Mouse (Mus musculus): ENCODE results near the gene 1700029H14Rik. TPM values are rescaled to one million over a fixed set of nuclear protein-coding genes. Genes with fewer than 3 reads are reported as not detected.

1700029H14Rik gene
- total RNA-seq, 4 experiments from 2014 or later = not detected

DNA sequence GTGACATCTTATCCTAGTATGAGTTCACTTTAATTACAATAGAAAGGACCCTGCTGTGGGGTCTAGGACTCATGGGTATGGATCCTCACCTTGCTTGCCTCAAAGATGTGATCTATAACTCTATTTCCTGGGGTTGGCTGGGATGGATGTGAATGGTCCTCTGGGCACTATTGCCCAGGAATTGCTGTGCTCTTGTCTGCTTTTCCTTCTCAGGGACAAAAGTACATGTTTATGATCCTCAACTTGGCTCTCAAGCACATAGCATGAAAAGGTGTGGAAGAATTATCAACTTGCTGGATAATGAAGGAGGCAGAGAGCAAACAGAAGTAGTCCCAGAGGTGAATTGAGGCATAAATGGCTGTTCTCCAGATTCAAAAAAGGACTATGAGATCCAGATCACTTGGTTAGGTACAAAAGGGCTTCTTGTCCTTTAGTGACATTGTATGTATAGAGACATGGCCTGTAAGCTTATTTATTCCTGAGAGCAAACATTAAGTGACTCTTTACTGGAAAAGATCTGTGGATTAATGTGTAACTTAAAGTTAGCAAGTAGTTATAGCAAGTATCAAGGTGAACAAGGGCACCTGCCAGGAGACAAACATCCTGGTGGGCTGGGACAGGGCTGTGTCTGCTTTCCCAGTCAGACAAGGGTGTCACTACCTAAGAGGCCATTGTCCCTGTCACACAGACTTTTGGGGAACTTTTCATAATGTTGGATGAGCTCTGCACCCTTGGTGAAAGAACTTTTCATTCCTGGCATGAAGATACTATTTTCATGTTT lies 57.2 kb downstream of the 1700029H14Rik start:
- DNase-seq (ENCODE audit: low spot score) = no peak

DNA sequence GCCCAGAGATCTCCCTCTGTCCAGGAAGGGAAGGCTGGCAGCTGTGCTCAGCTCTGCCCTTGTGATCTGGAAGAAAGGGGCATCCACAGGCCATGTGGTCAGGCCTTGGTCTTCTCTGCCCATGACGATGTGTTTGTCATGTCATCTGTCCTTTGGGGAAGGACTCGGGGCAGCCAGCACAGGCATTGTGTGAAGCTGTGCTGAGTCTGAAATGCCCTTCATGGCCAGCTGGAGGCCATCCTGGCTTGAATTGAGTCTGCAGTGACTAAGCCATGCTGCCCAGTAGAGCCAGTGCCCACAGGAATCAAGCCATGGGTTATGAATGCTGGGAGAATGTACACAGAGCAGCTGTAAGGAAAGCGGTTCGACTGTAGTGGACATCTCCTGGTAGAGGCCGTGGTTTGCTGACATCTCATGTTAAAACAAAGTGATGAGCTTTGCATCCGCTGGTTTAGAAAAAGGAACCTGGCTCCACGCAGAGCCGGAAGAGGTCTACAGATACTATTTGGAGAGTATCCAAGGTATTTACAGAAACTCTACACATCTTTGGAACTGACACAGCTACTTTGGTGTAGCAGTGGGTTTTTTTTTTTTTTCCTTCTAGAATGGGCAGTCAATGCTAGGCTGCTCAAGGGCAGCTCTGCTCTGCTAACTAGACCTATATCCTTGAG lies 58.2 kb downstream of the 1700029H14Rik start:
- DNase-seq (ENCODE audit: low spot score) = no peak

DNA sequence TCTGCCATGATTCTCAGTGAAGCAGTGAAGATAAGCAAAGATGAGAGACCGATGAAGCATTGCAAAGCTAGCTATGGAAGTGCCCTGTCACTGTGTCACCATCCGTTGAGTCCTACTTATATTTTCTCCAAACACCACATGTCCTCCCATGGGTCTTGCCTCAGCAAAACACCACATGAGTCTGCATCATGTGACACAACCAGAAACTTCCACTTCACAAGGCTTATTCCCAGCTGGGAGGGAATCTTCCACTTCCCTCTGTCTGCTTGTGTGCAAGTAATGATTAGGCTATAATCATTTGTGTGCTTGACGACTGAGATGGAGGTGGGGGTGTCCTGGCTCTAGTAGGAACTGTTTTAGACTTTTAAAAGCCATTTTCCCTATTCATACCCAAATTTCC lies 61.0 kb downstream of the 1700029H14Rik start:
- no peak for DNase-seq (ENCODE audit: low spot score)

Other genes with a start within 250 kb of the 1700029H14Rik start
- gene Tfdp1, start 223.7 kb downstream of the 1700029H14Rik start, total RNA-seq (2022) = 10 to 100 TPM; 34.4 to 43.9 (median 38.3) TPM
- gene Atp4b, start 165.6 kb downstream of the 1700029H14Rik start, total RNA-seq (2022) = not detected
- not detected for gene Grk1, start 157.4 kb downstream of the 1700029H14Rik start, total RNA-seq (2022)
- gene Tmem255b, start 127.3 kb downstream of the 1700029H14Rik start, total RNA-seq (2022) = 1 to 10 TPM; 3.7 to 7.5 (median 5.7) TPM
- gene Gas6, start 68.0 kb downstream of the 1700029H14Rik start, total RNA-seq (2022) = 100 to 1,000 TPM; 113 to 140 (median 124) TPM
- gene Rasa3, start 115.1 kb upstream of the 1700029H14Rik start, total RNA-seq (2022) = 10 to 100 TPM; 13.2 to 16.2 (median 13.9) TPM
- not detected for gene Cfap97d2, start 143.4 kb upstream of the 1700029H14Rik start, total RNA-seq (2022)
- gene Cdc16, start 195.2 kb upstream of the 1700029H14Rik start, total RNA-seq (2022) = 10 to 100 TPM; 29.5 to 31.1 (median 29.9) TPM
- gene Upf3a, start 223.2 kb upstream of the 1700029H14Rik start, total RNA-seq (2022) = 1 to 10 TPM; 7.3 to 8.8 (median 8.0) TPM

Measured in heart, adult 8-10 months (tissue).